Mouse (Mus musculus) forebrain, embryonic 14.5 days (tissue): ENCODE measurements around the gene Olfr1496. TPM values are rescaled to one million over a fixed set of nuclear protein-coding genes. Genes with fewer than 3 reads are reported as not detected.
A peak's percentile ranks its signal among the peaks of the same experiment; 100 is the strongest.
"Not testable (repeated sequence)": the region's sequence is repeated elsewhere in the genome, so short reads cannot be mapped to it uniquely, and the experiment has no call there.

Experiments
- ATAC-seq: fragments of 200-750 bp; cut with Nextera tagmentation; 2 replicates; pipeline ENCODE4 v1.8.0; 2017; ENCODE audit warnings: mild to moderate bottlenecking, moderate library complexity
- DNase-seq: peaks from one replicate; pipeline ENCODE4 v3.0.0-alpha.2; 2015; ENCODE audit warnings: low spot score
- H3K27ac ChIP-seq: fragments of 300-500 bp; sonication (generic); 2 replicates; pipeline ENCODE4 v1.5.1; 2014; ENCODE audit warnings: low read depth, mild to moderate bottlenecking, control low read depth, low read length, moderate library complexity
- H3K27me3 ChIP-seq: fragments of 300-500 bp; sonication (generic); replicated peaks from 2 replicates; pipeline ENCODE4 v1.6.1; 2014; ENCODE audit warnings: low read length, control low read depth, mixed read lengths; ENCODE audit not compliant: control insufficient read depth, insufficient read depth
- H3K36me3 ChIP-seq: fragments of 300-500 bp; sonication (generic); 2 replicates; pipeline ENCODE4 v1.6.1; 2014; ENCODE audit warnings: low read length, control low read depth; ENCODE audit not compliant: control insufficient read depth, insufficient read depth
- H3K4me1 ChIP-seq: fragments of 300-500 bp; sonication (generic); 2 replicates; pipeline ENCODE4 v1.6.1; 2014; ENCODE audit warnings: antibody characterized with exemption, low read length, control low read depth; ENCODE audit not compliant: control insufficient read depth, insufficient read depth
- H3K4me2 ChIP-seq: fragments of 300-500 bp; sonication (generic); 2 replicates; pipeline ENCODE4 v1.6.1; 2014; ENCODE audit warnings: mild to moderate bottlenecking, control low read depth, low read length
- H3K4me3 ChIP-seq: fragments of 300-500 bp; sonication (generic); 2 replicates; pipeline ENCODE4 v1.5.1; 2014; ENCODE audit warnings: low read depth, low read length, control low read depth
- H3K9ac ChIP-seq: fragments of 300-500 bp; sonication (generic); 2 replicates; pipeline ENCODE4 v1.6.1; 2014; ENCODE audit warnings: mild to moderate bottlenecking, low read length, control low read depth, moderate library complexity
- H3K9me3 ChIP-seq: fragments of 300-500 bp; sonication (generic); replicated peaks from 2 replicates; pipeline ENCODE4 v1.6.1; 2016; ENCODE audit warnings: low read length, control low read depth, mixed read lengths; ENCODE audit not compliant: control insufficient read depth
- WGBS: fragments of 180-500 bp; shearing (Covaris S2); extraction: QIAGEN DNeasy Blood & Tissue Kit; methylation state at CpG from one replicate; pipeline ENCODE4 v1.1.7; 2014; 5-methylcytosine and 5-hydroxymethylcytosine counted together
- polyA plus RNA-seq: library from polyadenylated mRNA; unstranded; fragments of >200 nt; fragmentation: Nextera tagmentation; extraction: Ambion mirVana; gene quantifications from 2 replicates; pipeline ENCODE4 v1.2.1, GENCODE M21; 2014

Olfr1496 gene
- not detected in 2 replicates for polyA plus RNA-seq

DNA sequence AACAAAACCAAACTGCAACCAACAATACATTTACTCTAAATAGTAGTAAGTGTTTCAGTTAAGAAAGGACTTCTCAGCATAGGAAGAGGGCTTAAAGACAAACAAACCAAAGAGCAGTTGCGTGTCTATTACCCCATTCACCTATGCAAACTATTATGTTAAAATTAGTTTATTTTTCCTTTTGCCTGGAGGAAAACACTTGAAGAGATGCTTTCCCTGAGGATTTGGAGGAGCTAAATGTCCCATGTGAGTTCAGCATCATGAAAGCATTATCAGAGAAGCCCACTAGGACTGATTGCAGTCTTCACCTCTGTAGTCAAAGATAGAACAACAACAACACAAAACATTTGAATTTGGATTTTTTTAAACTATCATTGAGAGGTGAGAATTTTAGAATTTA, at the start of gene Olfr1496:
Olfr1496 (plus strand) TSS at position 301 of the 400 bp plus-strand sequence.
- Histone ChIP-seq H3K9me3 (no peaks in the 10 kb centered on the region), H3K27ac (no peak within 1 kb of the TSS), H3K4me3 (no peak within 1 kb of the TSS), H3K27me3 (no peaks in the 10 kb centered on the region), H3K4me2 (no peak within 1 kb of the TSS), H3K36me3 (no peaks in the 10 kb centered on the region), H3K4me1 (no peaks in the 10 kb centered on the region), H3K9ac (no peak within 1 kb of the TSS)
- DNase-seq (no peak), ATAC-seq (no peak)
- WGBS = 93% methylated on average over 1 of the region's 1 CpGs

DNA sequence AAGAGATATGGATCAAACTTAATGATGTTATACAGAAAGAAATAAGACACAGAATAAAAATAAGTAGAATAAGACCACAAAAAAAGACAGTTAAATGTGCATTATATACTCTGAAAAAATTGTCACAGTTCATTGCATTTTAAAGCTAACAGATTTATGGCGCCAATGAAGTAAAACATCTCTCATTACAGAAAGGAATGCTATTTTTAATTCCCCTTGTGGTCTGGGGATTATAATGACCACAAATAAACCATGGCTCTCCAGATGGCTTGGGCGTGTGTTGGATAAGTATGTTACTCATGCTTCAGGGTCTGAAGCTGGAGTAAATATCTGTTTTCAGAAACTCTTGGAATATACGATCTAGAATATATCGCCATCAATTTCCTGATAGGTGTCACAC, 38.2 kb upstream of the Olfr1496 start, which contains the start of gene Olfr1494:
Olfr1494 (plus strand) TSS at position 301 of the 400 bp plus-strand sequence.
- no peak within 1 kb of the TSS for H3K4me2 ChIP-seq
- H3K9me3 ChIP-seq = no peaks in the 10 kb centered on the region
- H3K27ac ChIP-seq = no peak within 1 kb of the TSS
- no peaks in the 10 kb centered on the region for H3K36me3 ChIP-seq
- DNase-seq = no peak
- 95% methylated on average over 4 of the region's 4 CpGs for WGBS
- ATAC-seq = no peak
- no peaks in the 10 kb centered on the region for H3K27me3 ChIP-seq
- H3K4me3 ChIP-seq = no peak within 1 kb of the TSS
- no peak within 1 kb of the TSS for H3K9ac ChIP-seq
- H3K4me1 ChIP-seq = no peaks in the 10 kb centered on the region

DNA sequence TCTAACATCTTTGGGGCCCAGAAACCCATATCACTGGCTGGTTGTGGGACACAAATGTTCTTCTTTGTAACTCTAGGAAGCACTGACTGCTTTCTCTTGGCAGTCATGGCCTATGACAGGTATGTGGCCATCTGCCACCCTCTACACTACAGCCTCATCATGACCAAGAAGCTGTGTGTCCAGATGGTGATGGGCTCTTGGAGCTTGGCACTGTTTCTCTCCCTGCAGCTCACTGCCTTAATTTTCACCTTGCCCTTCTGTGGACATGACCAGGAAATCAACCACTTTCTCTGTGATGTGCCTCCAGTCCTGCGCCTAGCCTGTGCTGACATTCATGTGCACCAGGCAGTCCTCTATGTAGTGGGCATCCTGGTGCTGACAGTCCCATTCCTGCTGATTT, 28.3 kb upstream of the Olfr1496 start:
- H3K9me3 ChIP-seq = no peaks in the 10 kb centered on the region
- no peak overlapping the region for H3K27ac ChIP-seq
- H3K9ac ChIP-seq = no peak overlapping the region
- no peak overlapping the region for H3K4me3 ChIP-seq
- DNase-seq (no peak), ATAC-seq (no peak)
- H3K4me2 ChIP-seq = no peak overlapping the region
- WGBS = 89% methylated on average over 1 of the region's 1 CpGs
- H3K36me3 ChIP-seq = no peaks in the 10 kb centered on the region
- no peaks in the 10 kb centered on the region for H3K27me3 ChIP-seq
- H3K4me1 ChIP-seq = no peaks in the 10 kb centered on the region

GRCm38 (mm10) chr19:13764306-13764705, 13.4 kb upstream of the Olfr1496 start, which contains the start of gene Olfr1495:
TSS of gene Olfr1495 (plus strand) at chr19:13764606.
- 78% methylated on average over 3 of the region's 3 CpGs for WGBS
- Histone ChIP-seq H3K4me2 (no peak within 1 kb of the TSS), H3K4me1 (no peaks in the 10 kb centered on the region), H3K36me3 (no peaks in the 10 kb centered on the region), H3K4me3 (no peak within 1 kb of the TSS), H3K27ac (no peak within 1 kb of the TSS), H3K9ac (no peak within 1 kb of the TSS), H3K9me3 (no peaks in the 10 kb centered on the region), H3K27me3 (no peaks in the 10 kb centered on the region)
- ATAC-seq (no peak), DNase-seq (no peak)

DNA sequence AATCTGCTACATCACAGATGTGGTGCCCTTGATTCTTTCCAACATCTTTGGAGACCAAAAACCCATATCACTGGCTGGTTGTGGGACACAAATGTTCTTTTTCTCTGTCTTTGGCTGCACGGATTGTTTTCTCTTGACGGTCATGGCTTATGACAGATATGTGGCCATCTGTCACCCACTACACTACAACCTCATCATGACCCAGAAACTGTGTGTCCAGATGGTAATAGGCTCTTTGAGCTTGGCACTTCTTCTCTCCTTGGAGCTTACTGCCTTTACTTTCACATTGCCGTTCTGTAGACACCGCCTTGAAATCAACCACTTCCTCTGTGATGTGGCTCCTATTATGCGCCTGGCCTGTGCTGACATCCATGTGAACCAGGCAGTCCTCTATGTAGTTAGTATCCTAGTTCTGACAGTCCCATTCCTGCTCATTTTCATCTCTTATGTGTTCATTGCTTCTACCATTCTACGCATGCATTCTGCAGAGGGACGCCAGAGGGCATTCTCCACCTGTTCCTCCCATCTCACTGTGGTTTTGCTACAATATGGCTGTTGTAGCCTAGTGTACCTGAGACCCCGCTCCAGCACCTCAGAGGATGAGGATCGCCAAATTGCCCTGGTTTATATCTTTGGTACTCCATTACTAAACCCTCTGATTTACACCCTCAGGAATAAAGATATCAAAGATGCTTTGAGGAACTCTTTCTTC, 9.0 kb upstream of the Olfr1496 start:
- H3K27me3 ChIP-seq = no peaks in the 10 kb centered on the region
- no peak for DNase-seq
- no peaks in the 10 kb centered on the region for H3K9me3 ChIP-seq
- H3K36me3 ChIP-seq = no peaks in the 10 kb centered on the region
- ATAC-seq = no peak
- WGBS = 94% methylated on average over 9 of the region's 9 CpGs
- no peak overlapping the region for H3K4me2 ChIP-seq
- no peak overlapping the region for H3K4me3 ChIP-seq
- no peaks in the 10 kb centered on the region for H3K4me1 ChIP-seq
- no peak overlapping the region for H3K9ac ChIP-seq
- H3K27ac ChIP-seq = no peak overlapping the region

DNA sequence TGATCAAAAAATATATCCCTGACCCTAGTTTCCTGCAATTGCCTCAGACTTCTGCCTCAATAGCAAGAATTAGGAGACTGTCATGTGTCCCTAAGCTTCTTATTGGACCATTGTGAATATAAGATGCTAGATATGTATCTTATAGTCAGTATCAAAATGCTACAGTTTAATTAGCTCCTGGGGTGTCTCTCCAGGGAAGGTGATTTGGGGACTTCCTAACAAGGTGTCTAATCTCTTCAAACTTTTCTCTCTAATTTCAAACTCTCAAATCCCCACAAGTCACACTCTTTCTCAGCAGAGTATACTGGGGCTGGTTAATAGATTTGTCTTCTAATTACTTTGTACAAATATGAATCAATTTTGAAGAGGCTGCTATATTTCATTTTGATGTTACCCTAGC, 20.4 kb downstream of the Olfr1496 start, which contains the start of gene Olfr1497:
Olfr1497 (minus strand) TSS at position 101 of the 400 bp plus-strand sequence.
- H3K27ac ChIP-seq = no peak within 1 kb of the TSS
- no peak for DNase-seq
- H3K4me1 ChIP-seq = no peaks in the 10 kb centered on the region
- ATAC-seq = no peak
- H3K27me3 ChIP-seq = no peaks in the 10 kb centered on the region
- no peaks in the 10 kb centered on the region for H3K36me3 ChIP-seq
- no peak within 1 kb of the TSS for H3K4me3 ChIP-seq
- no peaks in the 10 kb centered on the region for H3K9me3 ChIP-seq
- H3K4me2 ChIP-seq = no peak within 1 kb of the TSS
- no peak within 1 kb of the TSS for H3K9ac ChIP-seq

- WGBS = 69% methylated on average over 1 of the region's 1 CpGs
- ATAC-seq, H3K4me2 ChIP-seq, H3K4me3 ChIP-seq, H3K27me3 ChIP-seq, H3K4me1 ChIP-seq, H3K36me3 ChIP-seq, H3K27ac ChIP-seq, H3K9me3 ChIP-seq, H3K9ac ChIP-seq, DNase-seq: not testable (repeated sequence)
Observed at GRCm38 (mm10) chr19:13805486-13805885, 27.8 kb downstream of the Olfr1496 start.

DNA sequence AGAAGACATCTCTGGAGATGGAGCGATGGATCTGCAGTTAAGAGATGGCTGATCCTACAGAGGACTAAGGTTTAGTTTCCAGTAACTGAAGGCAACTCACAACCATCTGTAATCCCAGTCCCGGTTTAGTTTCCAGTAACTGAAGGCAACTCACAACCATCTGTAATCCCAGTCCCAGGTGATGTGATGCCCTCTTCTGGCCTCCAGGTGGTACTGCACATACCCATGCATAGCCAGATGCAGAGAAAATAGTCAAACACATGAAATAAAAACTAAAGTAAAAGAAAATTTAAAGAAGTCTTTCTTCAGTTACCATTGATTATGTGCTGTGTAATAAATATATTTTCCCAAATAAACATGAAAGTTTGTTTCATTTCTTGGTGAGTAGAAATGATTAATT, 35.1 kb downstream of the Olfr1496 start:
- Histone ChIP-seq H3K4me3 (no peak overlapping the region), H3K36me3 (no peaks in the 10 kb centered on the region), H3K9ac (no peak overlapping the region), H3K27me3 (no peaks in the 10 kb centered on the region), H3K9me3 (no peaks in the 10 kb centered on the region), H3K4me2 (no peak overlapping the region), H3K27ac (no peak overlapping the region), H3K4me1 (no peaks in the 10 kb centered on the region)
- WGBS = 59% methylated on average over 2 of the region's 2 CpGs
- no peak for DNase-seq
- ATAC-seq = no peak

DNA sequence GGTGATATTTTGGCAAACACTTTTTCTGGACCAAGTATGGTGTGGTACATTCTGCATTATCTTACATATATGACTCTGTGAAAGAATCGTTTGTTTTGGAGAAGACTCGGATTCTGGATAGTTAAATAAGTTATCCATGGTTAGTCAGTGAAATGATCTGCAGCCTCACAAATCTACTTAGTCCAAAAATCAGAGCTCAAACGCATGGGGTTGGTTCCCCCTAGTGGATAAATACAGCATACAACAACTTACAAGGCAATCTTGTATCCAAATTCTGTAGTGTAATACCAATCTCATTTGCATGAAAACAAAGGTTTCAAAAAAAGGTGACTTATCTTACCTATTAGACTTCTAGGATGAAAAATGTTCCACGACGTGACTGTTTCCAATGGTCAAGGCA, 41.1 kb downstream of the Olfr1496 start:
- WGBS = 40% methylated on average over 5 of the region's 5 CpGs
- H3K9ac ChIP-seq = no peak overlapping the region
- no peak overlapping the region for H3K4me2 ChIP-seq
- no peak for ATAC-seq
- peak; percentile 53 for DNase-seq
- no peaks in the 10 kb centered on the region for H3K9me3 ChIP-seq
- no peak overlapping the region for H3K27ac ChIP-seq
- H3K36me3 ChIP-seq = no peaks in the 10 kb centered on the region
- no peaks in the 10 kb centered on the region for H3K27me3 ChIP-seq
- no peaks in the 10 kb centered on the region for H3K4me1 ChIP-seq
- no peak overlapping the region for H3K4me3 ChIP-seq
